Mouse (Mus musculus) megakaryocyte, embryonic 14.5 days (primary cell): Measurements from ENCODE around the gene Cyp2w1. TPM values are rescaled to one million over a fixed set of nuclear protein-coding genes. Genes with fewer than 3 reads are reported as not detected.
"Not testable (repeated sequence)": the region's sequence is repeated elsewhere in the genome, so short reads cannot be mapped to it uniquely, and the experiment has no call there.

Source experiments
- H3K27me3 ChIP-seq: replicated peaks from 2 replicates; pipeline ENCODE3; 2012; ENCODE audit warnings: inconsistent platforms
- H3K36me3 ChIP-seq: replicated peaks from 2 replicates; pipeline ENCODE3; 2012; ENCODE audit warnings: low read length, inconsistent platforms, mixed read lengths
- H3K4me1 ChIP-seq: 2 replicates; pipeline ENCODE4 v1.6.1; 2012; ENCODE audit warnings: inconsistent platforms
- H3K4me3 ChIP-seq: replicated peaks from 2 replicates; pipeline ENCODE3; 2012; ENCODE audit warnings: moderate library complexity, mild to moderate bottlenecking, inconsistent platforms
- H3K9me3 ChIP-seq: 2 replicates; pipeline ENCODE4 v1.6.1; 2012; ENCODE audit warnings: inconsistent platforms
- FLI1 ChIP-seq: IDR thresholded peaks from 2 replicates; pipeline ENCODE4 v1.6.1; 2012; ENCODE audit warnings: low read length, inconsistent platforms, mixed read lengths
- GATA1 ChIP-seq: IDR thresholded peaks from 3 replicates; pipeline ENCODE4 v1.6.1; 2012; ENCODE audit warnings: mixed read lengths, low read length, inconsistent platforms, borderline replicate concordance
- polyA plus RNA-seq: library from polyadenylated mRNA; stranded (reverse); fragments of >175 nt; gene quantifications from 2 replicates; pipeline ENCODE4 v1.2.3, GENCODE M21; 2012; ENCODE audit warnings: low replicate concordance; ENCODE audit not compliant: insufficient read depth

Gene Cyp2w1
- polyA plus RNA-seq, 1 experiment, result not detected

DNA sequence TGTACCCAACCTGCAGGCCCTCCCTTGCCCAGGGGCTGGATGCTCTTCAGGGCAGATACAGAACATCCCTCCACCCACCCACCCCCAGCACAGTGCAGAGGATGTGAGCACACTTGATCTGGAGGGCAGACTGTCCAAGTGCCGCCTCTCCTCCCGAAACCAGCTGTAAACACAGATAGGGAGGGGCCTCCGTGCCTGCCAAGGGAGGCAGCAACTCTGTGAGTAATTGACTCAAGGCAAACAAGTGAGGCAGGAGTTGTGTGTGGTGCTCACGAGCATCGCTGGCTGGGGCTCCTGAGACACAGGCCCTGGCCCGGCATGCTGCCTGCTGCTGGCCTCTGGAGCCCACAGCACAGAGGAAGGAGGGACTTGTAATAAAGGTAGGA lies 37.3 kb downstream of the Cyp2w1 start:
- no peaks in the 10 kb centered on the region for H3K27me3 ChIP-seq
- peak overlapping the region; percentile 80 for H3K4me3 ChIP-seq
- peaks cover 98% of the 10 kb centered on the region for H3K4me1 ChIP-seq
- TF ChIP-seq FLI1 (no peak), GATA1 (no peak)
- H3K9me3 ChIP-seq, result no peaks in the 10 kb centered on the region
- peaks cover 96% of the 10 kb centered on the region for H3K36me3 ChIP-seq

DNA sequence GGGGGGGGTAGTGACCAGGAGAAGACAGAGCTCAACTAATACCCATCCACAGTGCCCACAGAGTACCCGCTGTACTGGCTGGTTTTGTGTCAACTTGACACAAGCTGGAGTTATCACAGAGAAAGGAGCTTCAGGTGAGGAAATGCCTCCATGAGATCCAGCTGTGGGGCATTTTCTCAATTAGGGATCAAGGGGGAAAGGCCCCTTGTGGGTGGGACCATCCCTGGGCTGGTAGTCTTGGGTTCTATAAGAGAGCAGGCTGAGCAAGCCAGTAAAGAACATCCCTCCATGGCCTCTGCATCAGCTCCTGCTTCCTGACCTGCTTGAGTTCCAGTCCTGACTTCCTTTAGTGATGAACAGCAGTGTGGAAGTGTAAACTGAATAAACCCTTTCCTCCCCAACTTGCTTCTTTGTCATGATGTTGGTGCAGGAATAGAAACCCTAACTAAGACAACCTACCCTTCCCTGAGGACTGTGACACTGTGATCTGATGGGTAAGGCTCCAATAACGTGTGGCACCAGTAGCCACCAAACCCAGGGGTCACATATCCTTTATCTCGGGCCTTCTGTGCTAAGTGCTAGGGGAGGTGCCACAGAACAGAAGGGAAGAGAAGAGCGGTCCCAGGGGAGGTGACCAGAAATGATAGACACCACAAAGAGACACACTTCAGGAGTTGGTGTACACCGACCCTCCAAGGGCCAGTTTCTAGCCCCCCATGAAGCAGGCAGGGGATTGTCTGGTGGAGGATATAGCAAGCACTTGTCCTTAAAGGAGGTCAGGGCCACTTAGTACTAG lies 38.1 kb downstream of the Cyp2w1 start:
- H3K36me3 ChIP-seq, result peaks cover 96% of the 10 kb centered on the region
- H3K9me3 ChIP-seq, H3K27me3 ChIP-seq: not testable (repeated sequence)
- H3K4me1 ChIP-seq, result peaks cover 98% of the 10 kb centered on the region
- peak overlapping the region; percentile 19 for H3K4me3 ChIP-seq

GRCm38 (mm10) chr5:139391309-139391990 lies 39.0 kb downstream of the Cyp2w1 start:
- no peaks in the 10 kb centered on the region for H3K27me3 ChIP-seq
- H3K9me3 ChIP-seq, result no peaks in the 10 kb centered on the region
- H3K36me3 ChIP-seq, result peaks cover 96% of the 10 kb centered on the region
- H3K4me1 ChIP-seq, result peaks cover 98% of the 10 kb centered on the region
- H3K4me3 ChIP-seq, result peak overlapping the region; percentile 19
- TF ChIP-seq GATA1, result no peak
- TF ChIP-seq FLI1, result no peak

- no peak for TF ChIP-seq GATA1
- peaks cover 94% of the 10 kb centered on the region for H3K36me3 ChIP-seq
- H3K4me3 ChIP-seq, result peak overlapping the region; percentile 29
These were observed 40.1 kb downstream of the Cyp2w1 start for GRCm38 (mm10) chr5:139392219-139393196.

GRCm38 (mm10) chr5:139393197-139393588 lies 40.8 kb downstream of the Cyp2w1 start:
- no peaks in the 10 kb centered on the region for H3K9me3 ChIP-seq
- H3K4me1 ChIP-seq, result peaks cover 98% of the 10 kb centered on the region
- no peaks in the 10 kb centered on the region for H3K27me3 ChIP-seq
- H3K36me3 ChIP-seq, result peaks cover 90% of the 10 kb centered on the region
- no peak for TF ChIP-seq GATA1
- TF ChIP-seq FLI1, result no peak
- peak overlapping the region; percentile 29 for H3K4me3 ChIP-seq

More at GRCm38 (mm10) chr5:139392219-139393196, 40.1 kb downstream of the Cyp2w1 start:
- Histone ChIP-seq H3K27me3 (no peaks in the 10 kb centered on the region), H3K9me3 (no peaks in the 10 kb centered on the region), H3K4me1 (peaks cover 98% of the 10 kb centered on the region)

- Histone ChIP-seq H3K4me1 (peaks cover 98% of the 10 kb centered on the region), H3K9me3 (no peaks in the 10 kb centered on the region), H3K4me3 (no peak overlapping the region), H3K36me3 (peaks cover 85% of the 10 kb centered on the region), H3K27me3 (no peaks in the 10 kb centered on the region)
- no peak for TF ChIP-seq GATA1
- no peak for TF ChIP-seq FLI1
These were observed 42.0 kb downstream of the Cyp2w1 start for GRCm38 (mm10) chr5:139394399-139394798.

GRCm38 (mm10) chr5:139395528-139395927 lies 43.1 kb downstream of the Cyp2w1 start:
- TF ChIP-seq GATA1 (no peak), FLI1 (no peak)
- Histone ChIP-seq H3K36me3 (peaks cover 88% of the 10 kb centered on the region), H3K9me3 (no peaks in the 10 kb centered on the region), H3K27me3 (no peaks in the 10 kb centered on the region), H3K4me1 (peaks cover 100% of the 10 kb centered on the region), H3K4me3 (peak overlapping the region; percentile 38)

GRCm38 (mm10) chr5:139397359-139397916 lies 45.0 kb downstream of the Cyp2w1 start:
- Histone ChIP-seq H3K4me3 (peak overlapping the region; percentile 83), H3K4me1 (peaks cover 98% of the 10 kb centered on the region), H3K27me3 (no peaks in the 10 kb centered on the region), H3K36me3 (peaks cover 86% of the 10 kb centered on the region), H3K9me3 (no peaks in the 10 kb centered on the region)
- no peak for TF ChIP-seq FLI1
- TF ChIP-seq GATA1, result no peak
